Mouse (Mus musculus) ES-E14 (cell line): ENCODE measurements around the gene Popdc3. TPM values are rescaled to one million over a fixed set of nuclear protein-coding genes. Genes with fewer than 3 reads are reported as not detected.

Experiments used
- DNase-seq: peaks from one replicate; pipeline ENCODE4 v3.0.0-alpha.2; 2013; ENCODE audit warnings: low read depth, low spot score
- H3K27ac ChIP-seq: 2 replicates; pipeline ENCODE4 v1.5.1; 2012; ENCODE audit warnings: low read depth, mild to moderate bottlenecking, low read length, moderate library complexity, mixed read lengths; ENCODE audit not compliant: poor library complexity, insufficient read depth, severe bottlenecking
- H3K36me3 ChIP-seq: 2 replicates; pipeline ENCODE4 v1.6.1; 2012; ENCODE audit warnings: mild to moderate bottlenecking, low read length, moderate library complexity, mixed read lengths; ENCODE audit not compliant: control insufficient read depth, poor library complexity, insufficient read depth, severe bottlenecking
- H3K4me1 ChIP-seq, 2 experiments: fragments of 150-350 bp in 1 of 2; sonication (generic) in 1 of 2; 2 replicates each; pipeline ENCODE4 v1.6.1; 2012; ENCODE audit warnings: low read length in 2 of 2, mild to moderate bottlenecking in 1 of 2, mixed read lengths in 1 of 2; ENCODE audit not compliant: control insufficient read depth in 2 of 2, insufficient read depth in 2 of 2, poor library complexity in 1 of 2
- H3K4me3 ChIP-seq, 2 experiments: fragments of 150-350 bp in 1 of 2; sonication (generic) in 1 of 2; 2 replicates each; pipeline ENCODE4 v1.5.1; 2012; ENCODE audit warnings: low read length in 2 of 2, low read depth in 1 of 2, mild to moderate bottlenecking in 1 of 2, mixed read lengths in 1 of 2; ENCODE audit not compliant: insufficient read depth in 1 of 2, poor library complexity in 1 of 2, severe bottlenecking in 1 of 2
- H3K9ac ChIP-seq: 2 replicates; pipeline ENCODE4 v1.6.1; 2012; ENCODE audit warnings: low read depth, mild to moderate bottlenecking, low read length, mixed read lengths; ENCODE audit not compliant: poor library complexity, insufficient read depth, severe bottlenecking
- H3K9me3 ChIP-seq: fragments of 150-350 bp; sonication (generic); 2 replicates; pipeline ENCODE4 v1.6.1; 2012; ENCODE audit warnings: low read depth, mild to moderate bottlenecking, low read length; ENCODE audit not compliant: control insufficient read depth, insufficient read depth
- CHD2 ChIP-seq: IDR thresholded peaks from 2 replicates; pipeline ENCODE4 v1.6.1; 2014; ENCODE audit warnings: mild to moderate bottlenecking, low read depth, low read length, inconsistent platforms
- HCFC1 ChIP-seq: IDR thresholded peaks from 2 replicates; pipeline ENCODE4 v1.6.1; 2012; ENCODE audit warnings: low read length, inconsistent platforms, borderline replicate concordance; ENCODE audit not compliant: insufficient read depth
- MAFK ChIP-seq: IDR thresholded peaks from 2 replicates; pipeline ENCODE4 v1.6.1; 2014; ENCODE audit warnings: mild to moderate bottlenecking, low read depth, low read length, inconsistent platforms; ENCODE audit not compliant: insufficient read depth
- ZC3H11A ChIP-seq: IDR thresholded peaks from 2 replicates; pipeline ENCODE4 v1.6.1; 2012; ENCODE audit warnings: low read depth, mild to moderate bottlenecking, inconsistent platforms, low read length, borderline replicate concordance
- ZNF384 ChIP-seq: IDR thresholded peaks from 2 replicates; pipeline ENCODE4 v1.6.1; 2012; ENCODE audit warnings: low read depth, low read length, inconsistent platforms
- in situ Hi-C, 2 experiments: fragments of 600-800 bp; cut with MboI; formaldehyde crosslinking; loops; one replicate each; pipeline ENCODE4 v1.15.1; 2025; ENCODE audit warnings: low sequenced_read_pairs in 2 of 2, inconsistent platforms in 1 of 2; ENCODE audit not compliant: unreplicated experiment in 2 of 2
- total RNA-seq: library from RNA; depleted of rRNA; stranded (reverse); fragments of 300-350 nt; gene quantifications from 2 replicates; pipeline ENCODE4 v1.2.3, GENCODE M21; 2012

Gene Popdc3
- total RNA-seq, 1 experiment = 0.85 TPM

DNA sequence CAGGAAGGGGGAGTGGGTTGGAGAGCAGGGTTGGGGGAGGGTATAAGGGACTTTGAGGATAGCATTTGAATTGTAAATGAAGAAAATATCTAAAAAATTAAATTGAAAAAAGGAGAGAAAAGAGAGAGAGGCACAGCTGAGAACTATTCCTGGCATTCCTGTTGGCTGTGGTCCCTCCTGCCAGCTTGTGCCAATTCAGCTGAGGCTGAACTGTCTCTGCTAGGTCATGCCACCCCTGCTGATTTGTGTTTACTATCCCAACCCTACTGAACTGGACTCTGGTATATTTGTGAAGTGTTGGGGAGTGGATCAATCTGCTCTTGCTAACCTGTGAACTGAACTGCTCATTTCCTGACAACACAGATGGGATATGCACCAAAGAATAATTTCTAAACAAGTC lies 32.3 kb downstream of the Popdc3 start:
- TF ChIP-seq HCFC1 (no peak), ZC3H11A (no peak), MAFK (no peak), ZNF384 (no peak), CHD2 (no peak)
- Histone ChIP-seq H3K9ac (no peak overlapping the region), H3K4me1 (no peaks in the 10 kb centered on the region), H3K9me3 (no peaks in the 10 kb centered on the region), H3K27ac (no peak overlapping the region), H3K4me3 (no peak overlapping the region), H3K36me3 (no peaks in the 10 kb centered on the region)
- no peak for DNase-seq
- in situ Hi-C loops = no loop called here

DNA sequence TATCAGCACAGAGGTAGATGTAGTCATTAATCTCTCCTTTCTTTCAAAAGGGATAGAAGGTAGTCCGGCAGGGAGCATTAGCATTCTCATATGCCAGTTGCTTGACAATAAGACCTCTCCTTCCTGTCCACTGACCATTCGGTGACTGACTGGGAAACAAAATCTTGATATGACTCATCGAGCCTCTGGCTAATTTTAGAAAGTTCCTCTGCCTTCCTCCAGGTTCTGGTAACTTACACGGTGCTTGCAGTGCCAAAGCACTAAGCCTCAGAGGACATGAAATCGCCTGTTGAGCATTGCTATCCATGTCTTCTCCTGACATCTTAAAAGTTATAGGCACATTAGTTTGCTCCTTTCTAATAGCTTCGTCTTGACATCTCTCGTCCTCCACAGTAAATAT lies 38.8 kb downstream of the Popdc3 start:
- in situ Hi-C loops = no loop called here

DNA sequence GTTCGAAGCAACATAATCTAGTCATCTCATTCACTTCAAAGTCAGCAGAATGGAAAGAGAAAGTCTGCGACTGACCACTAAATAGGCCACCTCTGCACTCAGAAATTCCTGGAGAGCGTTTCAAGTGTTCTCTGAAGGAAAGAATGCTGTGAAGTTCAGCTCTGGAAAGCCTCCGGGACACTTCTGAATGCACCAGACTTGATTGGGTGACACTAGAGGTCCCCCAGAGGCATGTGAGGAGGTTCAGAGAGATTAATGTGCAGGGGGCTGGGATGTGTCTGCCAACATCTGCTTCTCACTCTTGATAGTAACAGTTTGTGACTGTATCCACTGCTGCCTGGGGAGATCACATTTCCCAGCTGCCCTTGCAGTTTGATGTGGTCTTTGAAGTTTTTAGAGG lies 52.1 kb downstream of the Popdc3 start:
- H3K4me3 ChIP-seq = no peak overlapping the region
- TF ChIP-seq ZNF384 (no peak), ZC3H11A (no peak), CHD2 (no peak), MAFK (no peak), HCFC1 (no peak)
- no peaks in the 10 kb centered on the region for H3K36me3 ChIP-seq
- no peaks in the 10 kb centered on the region for H3K9me3 ChIP-seq
- no peak overlapping the region for H3K9ac ChIP-seq
- no peak overlapping the region for H3K27ac ChIP-seq
- no peaks in the 10 kb centered on the region for H3K4me1 ChIP-seq
- DNase-seq = no peak
- in situ Hi-C loops = no loop called here

More for the DNA sequence above, 38.8 kb downstream of the Popdc3 start:
- no peak for DNase-seq
- H3K4me1 ChIP-seq = no peaks in the 10 kb centered on the region
- TF ChIP-seq ZC3H11A (no peak), CHD2 (no peak), ZNF384 (no peak), MAFK (no peak), HCFC1 (no peak)
- no peak overlapping the region for H3K27ac ChIP-seq
- H3K9me3 ChIP-seq = no peaks in the 10 kb centered on the region
- H3K9ac ChIP-seq = no peak overlapping the region
- H3K36me3 ChIP-seq = no peaks in the 10 kb centered on the region
- no peak overlapping the region for H3K4me3 ChIP-seq

GRCm38 (mm10) chr10:45233351-45233750 lies 55.5 kb downstream of the Popdc3 start:
- H3K27ac ChIP-seq = no peak overlapping the region
- no peak for TF ChIP-seq ZC3H11A
- no peak for TF ChIP-seq MAFK
- no peak for TF ChIP-seq CHD2
- no peak for TF ChIP-seq ZNF384
- no peak for TF ChIP-seq HCFC1
- in situ Hi-C loops = no loop called here

DNA sequence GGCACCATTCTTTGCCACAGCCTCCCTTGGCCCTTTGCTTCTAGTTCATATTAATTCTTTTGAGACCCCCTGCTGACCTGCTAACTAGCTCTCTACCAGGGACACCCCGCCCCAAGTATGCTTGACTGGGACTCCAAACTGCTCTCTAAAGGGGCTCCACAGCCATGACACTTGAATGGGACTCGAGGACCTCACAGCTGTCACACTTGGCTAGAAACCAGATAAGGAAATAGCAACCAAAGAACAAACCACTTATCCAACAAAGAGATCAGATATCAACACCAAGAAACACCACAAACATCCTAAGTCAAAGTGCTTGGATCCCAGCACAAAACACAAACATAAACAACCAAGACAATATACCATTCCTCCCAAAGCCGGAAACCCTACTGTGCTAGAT lies 58.4 kb downstream of the Popdc3 start:
- in situ Hi-C loops = no loop called here
- Histone ChIP-seq H3K36me3 (no peaks in the 10 kb centered on the region), H3K9ac (no peak overlapping the region), H3K4me3 (no peak overlapping the region), H3K9me3 (no peaks in the 10 kb centered on the region), H3K4me1 (peaks cover 0 to 3% of the 10 kb centered on the region in 2 experiments; a peak in 1 of 4 replicates), H3K27ac (no peak overlapping the region)
- TF ChIP-seq CHD2 (no peak), ZNF384 (no peak), ZC3H11A (no peak), MAFK (no peak), HCFC1 (no peak)
- DNase-seq = no peak

More at GRCm38 (mm10) chr10:45233351-45233750, 55.5 kb downstream of the Popdc3 start:
- Histone ChIP-seq H3K4me3 (no peak overlapping the region), H3K9ac (no peak overlapping the region), H3K9me3 (no peaks in the 10 kb centered on the region), H3K4me1 (peaks cover 0 to 3% of the 10 kb centered on the region in 2 experiments; a peak in 1 of 4 replicates), H3K36me3 (no peaks in the 10 kb centered on the region)
- no peak for DNase-seq
